13 mouse cellular contexts compared by ENCODE assay signal in the genomic region with DNA sequence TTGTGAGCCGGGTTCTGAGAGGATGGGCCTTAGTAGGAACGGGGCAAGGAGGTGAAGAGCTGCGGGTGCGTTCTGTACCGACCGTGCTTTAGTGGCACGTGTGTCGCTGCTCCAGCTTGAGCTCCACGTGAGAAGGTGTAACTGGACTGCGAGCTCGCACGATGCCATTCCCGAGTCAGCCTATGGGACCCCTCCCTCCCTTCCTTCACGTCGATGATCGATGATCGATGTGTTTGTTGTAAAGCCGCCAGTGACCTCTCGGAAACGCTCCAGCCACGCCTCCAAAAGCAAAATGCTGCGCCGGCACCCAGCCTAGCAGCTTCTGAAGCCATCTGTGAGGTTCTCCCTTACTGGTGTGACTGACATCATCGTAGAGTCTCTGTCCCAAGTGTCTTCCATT.
A peak's percentile ranks its signal among the peaks of the same experiment; 100 is the strongest.
DNase-seq lines count a peak whose midpoint lies in the region; ATAC-seq and TF ChIP-seq lines count a peak whose summit lies in the region.
"Had no signal": no experiment of that assay in that cellular context is flagged by ENCODE, and none has a peak within 500 bp of the region (broad histone marks: within the 10 kb centered on the region; RNA-seq: fewer than 3 reads in every experiment).

No protein-coding gene starts in this region.

- H3K4me2 ChIP-seq in intestine, embryonic 15.5 days (replicated peaks) = peak overlapping the region; percentile 34
- H3K4me2 ChIP-seq in intestine, postnatal 0 days (replicated peaks; ENCODE audit: low read depth) = no peak overlapping the region
- H3K4me2 ChIP-seq in lung, embryonic 16.5 days (ENCODE audit: low read depth, low read length) = peak overlapping the region; percentile 42

- H3K9me3 ChIP-seq in intestine, embryonic 15.5 days = no peaks in the 10 kb centered on the region
- no peaks in the 10 kb centered on the region for H3K9me3 ChIP-seq in intestine, postnatal 0 days (ENCODE audit: control insufficient read depth)
- H3K9me3 ChIP-seq in lung, embryonic 16.5 days (ENCODE audit: control insufficient read depth, low read length) = peaks cover 2% of the 10 kb centered on the region; the same call in 1 of the 2 replicates

- H3K36me3 ChIP-seq in intestine, embryonic 15.5 days = no peaks in the 10 kb centered on the region
- no peaks in the 10 kb centered on the region for H3K36me3 ChIP-seq in intestine, postnatal 0 days (ENCODE audit: control insufficient read depth, insufficient read depth)
- H3K36me3 ChIP-seq in lung, embryonic 16.5 days (ENCODE audit: control insufficient read depth, insufficient read depth, low read length) = no peaks in the 10 kb centered on the region

- no peak for ATAC-seq in intestine, embryonic 15.5 days
- no peak for ATAC-seq in intestine, postnatal 0 days
- 0 out of 2 replicates have a peak, but pooled peaks have one; percentile 17 for ATAC-seq in lung, embryonic 16.5 days (ENCODE audit: low read depth)
- ATAC-seq: forebrain, postnatal 0 days had no signal

- H3K4me1 ChIP-seq in intestine, embryonic 15.5 days (replicated peaks) = no peaks in the 10 kb centered on the region
- no peaks in the 10 kb centered on the region for H3K4me1 ChIP-seq in intestine, postnatal 0 days (replicated peaks; ENCODE audit: control insufficient read depth, insufficient read depth, low read length)
- H3K4me1 ChIP-seq in lung, embryonic 16.5 days (replicated peaks; ENCODE audit: control insufficient read depth, insufficient read depth, low read length) = no peaks in the 10 kb centered on the region

- DNase-seq in adrenal gland, postnatal 14 days = peak; percentile 27
- no peak for DNase-seq in adrenal gland, postnatal 36 days
- no peak for DNase-seq in lung, postnatal 36 days
- peak; percentile 64 for DNase-seq in ZHBTc4 (ENCODE audit: low read depth, low spot score)
- no peak for DNase-seq in urinary bladder, postnatal 36 days (ENCODE audit: low spot score in 2 of 2)
- DNase-seq: adrenal gland, adult 8-10 months; cerebellum, postnatal 10 days; forebrain, postnatal 0 days; gastrocnemius, postnatal 10 days had no signal

- 73% methylated on average over 24 of the region's 24 CpGs for WGBS in intestine, embryonic 15.5 days
- 80% methylated on average over 24 of the region's 24 CpGs for WGBS in intestine, postnatal 0 days
- WGBS in lung, embryonic 16.5 days = 63% methylated on average over 24 of the region's 24 CpGs

- no peak overlapping the region for H3K4me3 ChIP-seq in intestine, embryonic 15.5 days (replicated peaks)
- H3K4me3 ChIP-seq in intestine, postnatal 0 days (ENCODE audit: low read depth, low read length) = no peak overlapping the region
- 0 out of 2 replicates have a peak overlapping the region, but pooled peaks have one; percentile 13 for H3K4me3 ChIP-seq in lung, embryonic 16.5 days (ENCODE audit: low read length)
- H3K4me3 ChIP-seq: left cerebral cortex, adult 2 months had no signal

- no peak for TF ChIP-seq CTCF in intestine, postnatal 0 days (IDR thresholded peaks at IDR 0.05; ENCODE audit: low read depth)

- no peaks in the 10 kb centered on the region for H3K27me3 ChIP-seq in intestine, embryonic 15.5 days (replicated peaks)
- H3K27me3 ChIP-seq in intestine, postnatal 0 days (replicated peaks; ENCODE audit: control insufficient read depth, insufficient read depth, low read length) = no peaks in the 10 kb centered on the region
- no peaks in the 10 kb centered on the region for H3K27me3 ChIP-seq in lung, embryonic 16.5 days (ENCODE audit: control insufficient read depth, insufficient read depth, low read depth, low read length)

- H3K9ac ChIP-seq in intestine, embryonic 15.5 days = no peak overlapping the region
- no peak overlapping the region for H3K9ac ChIP-seq in intestine, postnatal 0 days (ENCODE audit: low read depth, low read length)
- H3K9ac ChIP-seq in lung, embryonic 16.5 days (ENCODE audit: low read length) = no peak overlapping the region
- H3K9ac ChIP-seq: forebrain, postnatal 0 days had no signal

- no peak overlapping the region for H3K27ac ChIP-seq in intestine, embryonic 15.5 days
- no peak overlapping the region for H3K27ac ChIP-seq in intestine, postnatal 0 days (ENCODE audit: low read depth, low read length)
- H3K27ac ChIP-seq in lung, embryonic 16.5 days (ENCODE audit: low read length) = no peak overlapping the region
- H3K27ac ChIP-seq: left cerebral cortex, adult 2 months had no signal

Comparison
In these comparisons a context has a peak if more than half of its experiments do, and no peak if none do; other contexts are left out.
1. DNase-seq: peak in adrenal gland, postnatal 14 days (single experiment) and ZHBTc4 (single experiment); none in adrenal gland, postnatal 36 days (0 of 2), lung, postnatal 36 days (single experiment) and urinary bladder, postnatal 36 days (0 of 2).